ENCODE assay signal across 8 mouse cellular contexts in the genomic region with DNA sequence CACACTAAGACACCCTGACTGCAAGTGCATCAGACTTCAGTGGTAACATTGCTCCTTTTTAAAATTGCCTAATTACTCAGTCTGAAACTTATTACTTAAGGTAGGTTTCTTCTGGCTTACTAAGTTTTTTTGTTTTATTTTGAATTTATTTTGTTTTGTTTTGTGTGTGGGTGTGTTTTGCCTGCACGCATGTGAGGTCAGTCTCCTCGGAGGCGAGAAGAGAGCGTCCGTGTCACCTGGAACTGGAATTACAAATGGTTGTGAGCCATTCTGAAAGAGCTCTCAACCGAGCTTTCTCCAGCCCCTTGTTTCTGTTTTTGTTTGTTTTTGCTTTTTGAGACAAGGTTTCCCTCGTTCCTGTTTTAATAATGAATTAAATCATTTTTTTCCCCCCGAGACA. TPM values are rescaled to one million over a fixed set of nuclear protein-coding genes. Genes with fewer than 3 reads are reported as not detected.
DNase-seq lines count a peak whose midpoint lies in the region; ATAC-seq and TF ChIP-seq lines count a peak whose summit lies in the region.

No protein-coding gene starts in this region.

- no peak for TF ChIP-seq POLR2A in myocyte (IDR thresholded peaks at IDR 0.05; ENCODE audit: insufficient read length, low read depth)

- peak overlapping the region; percentile 69 for H3K4me3 ChIP-seq in kidney, embryonic 16.5 days (ENCODE audit: low read length)
- peak overlapping the region; percentile 63 for H3K4me3 ChIP-seq in embryonic facial prominence, embryonic 11.5 days (ENCODE audit: low read depth, low read length)
- peak overlapping the region; percentile 55 for H3K4me3 ChIP-seq in intestine, embryonic 15.5 days (replicated peaks)
- peak overlapping the region; percentile 50 for H3K4me3 ChIP-seq in myocyte

- no peak overlapping the region for H3ac ChIP-seq in myocyte (ENCODE audit: control insufficient read depth, insufficient read length)

- peaks cover 19% of the 10 kb centered on the region for H3K36me3 ChIP-seq in kidney, embryonic 16.5 days (ENCODE audit: insufficient read depth, low read length)
- peaks cover 5% of the 10 kb centered on the region for H3K36me3 ChIP-seq in embryonic facial prominence, embryonic 11.5 days (replicated peaks; ENCODE audit: control insufficient read depth, insufficient read depth, low read depth, low read length)
- peaks cover 13% of the 10 kb centered on the region for H3K36me3 ChIP-seq in intestine, embryonic 15.5 days
- no peaks in the 10 kb centered on the region for H3K36me3 ChIP-seq in myocyte (ENCODE audit: control insufficient read depth, insufficient read depth)

- peak overlapping the region; percentile 90 for H3K27ac ChIP-seq in kidney, embryonic 16.5 days (ENCODE audit: low read length)
- H3K27ac ChIP-seq in embryonic facial prominence, embryonic 11.5 days (replicated peaks; ENCODE audit: low read depth, low read length): peak overlapping the region; percentile 78
- peak overlapping the region; percentile 85 for H3K27ac ChIP-seq in intestine, embryonic 15.5 days

- H3K4me2 ChIP-seq in kidney, embryonic 16.5 days (replicated peaks; ENCODE audit: low read depth, low read length): peak overlapping the region; percentile 65
- H3K4me2 ChIP-seq in embryonic facial prominence, embryonic 11.5 days (ENCODE audit: low read depth, low read length): peak overlapping the region; percentile 65
- H3K4me2 ChIP-seq in intestine, embryonic 15.5 days (replicated peaks): peak overlapping the region; percentile 79
- peak overlapping the region; percentile 66 for H3K4me2 ChIP-seq in myocyte (ENCODE audit: low read depth)

- no peaks in the 10 kb centered on the region for H3K27me3 ChIP-seq in kidney, embryonic 16.5 days (ENCODE audit: insufficient read depth, low read length)
- no peaks in the 10 kb centered on the region for H3K27me3 ChIP-seq in embryonic facial prominence, embryonic 11.5 days (ENCODE audit: control insufficient read depth, insufficient read depth, low read length)
- H3K27me3 ChIP-seq in intestine, embryonic 15.5 days (replicated peaks): no peaks in the 10 kb centered on the region
- no peaks in the 10 kb centered on the region for H3K27me3 ChIP-seq in myocyte (ENCODE audit: control insufficient read depth, insufficient read depth, insufficient read length)

- peak overlapping the region; percentile 71 for H3K9ac ChIP-seq in kidney, embryonic 16.5 days (replicated peaks; ENCODE audit: low read length)
- H3K9ac ChIP-seq in embryonic facial prominence, embryonic 11.5 days (replicated peaks; ENCODE audit: low read length): peak overlapping the region; percentile 66
- peak overlapping the region; percentile 53 for H3K9ac ChIP-seq in intestine, embryonic 15.5 days

- DNase-seq in kidney, postnatal 25 days: no peak
- no peak for DNase-seq in embryonic facial prominence, embryonic 11.5 days (ENCODE audit: low spot score)
- no peak for DNase-seq in embryo, embryonic 9.5 days (ENCODE audit: extremely low spot score)
- no peak for DNase-seq in layer of hippocampus, postnatal 25 days (ENCODE audit: extremely low spot score in 1 of 2, low spot score in 1 of 2)
- no peak for DNase-seq in layer of hippocampus, postnatal 36 days

- H3K79me2 ChIP-seq in myocyte (ENCODE audit: control insufficient read depth, insufficient read depth): no peaks in the 10 kb centered on the region

- WGBS in kidney, embryonic 16.5 days: 27% methylated on average over 8 of the region's 8 CpGs
- 47% methylated on average over 8 of the region's 8 CpGs for WGBS in embryonic facial prominence, embryonic 11.5 days
- 41% methylated on average over 8 of the region's 8 CpGs for WGBS in intestine, embryonic 15.5 days

- 0 out of 2 replicates have a peak, but pooled peaks cover 3% of the 10 kb centered on the region for H3K9me3 ChIP-seq in kidney, embryonic 16.5 days (ENCODE audit: low read length)
- H3K9me3 ChIP-seq in embryonic facial prominence, embryonic 11.5 days (replicated peaks; ENCODE audit: control insufficient read depth, low read length): no peaks in the 10 kb centered on the region
- H3K9me3 ChIP-seq in intestine, embryonic 15.5 days: no peaks in the 10 kb centered on the region

- H3K4me1 ChIP-seq in kidney, embryonic 16.5 days (ENCODE audit: insufficient read depth, low read length): peaks cover 21% of the 10 kb centered on the region
- peaks cover 5% of the 10 kb centered on the region; the same call in 1 of the 2 replicates for H3K4me1 ChIP-seq in embryonic facial prominence, embryonic 11.5 days (ENCODE audit: control insufficient read depth, insufficient read depth, low read length)
- peaks cover 18% of the 10 kb centered on the region for H3K4me1 ChIP-seq in intestine, embryonic 15.5 days (replicated peaks)

- ATAC-seq in kidney, embryonic 16.5 days (ENCODE audit: low FRiP score, low TSS enrichment): no peak
- ATAC-seq in embryonic facial prominence, embryonic 11.5 days (replicated peaks; ENCODE audit: insufficient number of reproducible peaks, low FRiP score, low TSS enrichment, low read depth): no peak
- ATAC-seq in intestine, embryonic 15.5 days: no peak

TF ChIP-seq in myocyte, 11 proteins besides CTCF, POLR2A, EP300 and RAD21:
- TF ChIP-seq MYOG (IDR thresholded peaks at IDR 0.05; ENCODE audit: control insufficient read depth in 1 of 3, insufficient read depth in 1 of 3, insufficient read length in 2 of 3, low read depth in 2 of 3): no peak

RNA-seq across cellular contexts. Expression of a gene that starts 0.6 kb away (rescaled TPM):
- polyA plus RNA-seq in kidney, embryonic 16.5 days (2015; fragmentation: Nextera tagmentation; extraction: Ambion mirVana): 152 and 155 TPM in 2 replicates
- polyA plus RNA-seq in embryonic facial prominence, embryonic 11.5 days (2014; fragmentation: Nextera tagmentation; extraction: Ambion mirVana): 101 and 105 TPM in 2 replicates
- polyA plus RNA-seq in intestine, embryonic 15.5 days (2015; fragmentation: Nextera tagmentation; extraction: Ambion mirVana): 137 TPM in 2 replicates
- 101 TPM for polyA plus RNA-seq in myocyte (2012; fragmentation: generic; extraction: Trizol)
- 10 to 100 TPM; 21.2 to 21.9 TPM for total RNA-seq in layer of hippocampus, postnatal 25 days (2021)
- total RNA-seq in layer of hippocampus, postnatal 36 days (2021): 10 to 100 TPM; 23.5 to 25.2 TPM

RNA-seq across cellular contexts. Expression of a gene that starts 16.9 kb away (rescaled TPM):
- polyA plus RNA-seq in kidney, embryonic 16.5 days (2015; fragmentation: Nextera tagmentation; extraction: Ambion mirVana): 59.6 and 61.1 TPM in 2 replicates
- polyA plus RNA-seq in embryonic facial prominence, embryonic 11.5 days (2014; fragmentation: Nextera tagmentation; extraction: Ambion mirVana): 8.3 and 10.3 TPM in 2 replicates
- 36.4 and 38.4 TPM in 2 replicates for polyA plus RNA-seq in intestine, embryonic 15.5 days (2015; fragmentation: Nextera tagmentation; extraction: Ambion mirVana)
- polyA plus RNA-seq in myocyte (2012; fragmentation: generic; extraction: Trizol): 103 TPM
- 1 to 10 TPM; 6.0 to 6.1 TPM for total RNA-seq in layer of hippocampus, postnatal 25 days (2021)
- 1 to 10 TPM; 4.8 to 8.3 TPM for total RNA-seq in layer of hippocampus, postnatal 36 days (2021)

RNA-seq across cellular contexts. Expression of a gene that starts 19.9 kb away (rescaled TPM):
- 5.1 and 9.1 TPM in 2 replicates for polyA plus RNA-seq in kidney, embryonic 16.5 days (2015; fragmentation: Nextera tagmentation; extraction: Ambion mirVana)
- polyA plus RNA-seq in embryonic facial prominence, embryonic 11.5 days (2014; fragmentation: Nextera tagmentation; extraction: Ambion mirVana): 7.6 and 25.4 TPM in 2 replicates
- polyA plus RNA-seq in intestine, embryonic 15.5 days (2015; fragmentation: Nextera tagmentation; extraction: Ambion mirVana): 68.3 and 73.5 TPM in 2 replicates
- not detected for polyA plus RNA-seq in myocyte (2012; fragmentation: generic; extraction: Trizol)
- not detected for total RNA-seq in layer of hippocampus, postnatal 25 days (2021)
- not detected for total RNA-seq in layer of hippocampus, postnatal 36 days (2021)

RNA-seq across cellular contexts. Expression of a gene that starts 40.8 kb away (rescaled TPM):
- polyA plus RNA-seq in kidney, embryonic 16.5 days (2015; fragmentation: Nextera tagmentation; extraction: Ambion mirVana): 9.8 and 11.4 TPM in 2 replicates
- polyA plus RNA-seq in embryonic facial prominence, embryonic 11.5 days (2014; fragmentation: Nextera tagmentation; extraction: Ambion mirVana): 7.0 and 7.1 TPM in 2 replicates
- 11.4 TPM in 2 replicates for polyA plus RNA-seq in intestine, embryonic 15.5 days (2015; fragmentation: Nextera tagmentation; extraction: Ambion mirVana)
- 4.3 TPM for polyA plus RNA-seq in myocyte (2012; fragmentation: generic; extraction: Trizol)
- total RNA-seq in layer of hippocampus, postnatal 25 days (2021): 10 to 100 TPM; 10.0 to 14.5 TPM
- 10 to 100 TPM; 12.1 to 14.0 TPM for total RNA-seq in layer of hippocampus, postnatal 36 days (2021)
